Mouse (Mus musculus) stomach, postnatal 0 days (tissue): ENCODE data around the gene Il33.

Source experiments
- CTCF ChIP-seq: IDR thresholded peaks from 2 replicates; pipeline ENCODE4 v1.5.1; 2016; ENCODE audit warnings: antibody characterized with exemption, low read depth, mild to moderate bottlenecking, moderate library complexity
- EP300 ChIP-seq: optimal IDR thresholded peaks from 2 replicates; pipeline ENCODE3; 2016; ENCODE audit warnings: antibody characterized with exemption

GRCm38 (mm10) chr19:29955454-29955853 is 30.5 kb downstream of the Il33 start:
- no peak for TF ChIP-seq CTCF
- TF ChIP-seq EP300 = no peak
